Mouse (Mus musculus) small intestine, adult 2 months (tissue): Measurements from ENCODE around the gene Inafm1.

Source experiments
- CTCF ChIP-seq: fragments of 200-500 bp; IDR thresholded peaks from 2 replicates; pipeline ENCODE4 v1.5.1; 2012; ENCODE audit warnings: low read depth, mild to moderate bottlenecking, control low read depth, inconsistent platforms, low read length, moderate library complexity, mixed read lengths; ENCODE audit not compliant: insufficient replicate concordance, insufficient read length; ENCODE audit errors: extremely low read depth
- POLR2A ChIP-seq: fragments of 200-500 bp; IDR thresholded peaks from 2 replicates; pipeline ENCODE4 v1.6.1; 2012; ENCODE audit warnings: low read depth, mild to moderate bottlenecking, control low read depth, inconsistent platforms, low read length, moderate library complexity

DNA sequence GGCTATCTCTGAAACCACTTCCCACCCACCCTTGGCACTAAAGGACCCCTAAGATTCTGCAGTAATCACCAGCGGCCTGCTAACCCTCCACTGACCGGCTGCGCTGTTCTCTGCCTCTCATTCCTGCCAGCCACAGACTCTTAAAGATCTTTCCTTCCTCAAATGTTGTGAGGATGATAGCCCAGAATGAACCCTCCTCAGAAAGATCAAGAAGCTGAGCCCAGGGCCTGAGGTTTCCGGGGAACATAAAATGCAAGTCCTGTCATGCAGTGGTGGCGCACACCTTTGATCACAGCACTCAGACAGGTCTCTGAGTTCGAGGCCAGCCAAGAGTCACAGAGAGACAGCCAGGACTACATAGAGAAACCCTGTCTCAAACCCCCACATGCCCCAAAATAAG is 31.2 kb downstream of the Inafm1 start:
- TF ChIP-seq CTCF: no peak
- no peak for TF ChIP-seq POLR2A
